Mouse (Mus musculus) small intestine, adult 2 months (tissue): ENCODE measurements around the gene Nop16.

Source experiments
- CTCF ChIP-seq: fragments of 200-500 bp; IDR thresholded peaks from 2 replicates; pipeline ENCODE4 v1.5.1; 2012; ENCODE audit warnings: low read depth, mild to moderate bottlenecking, control low read depth, inconsistent platforms, low read length, moderate library complexity, mixed read lengths; ENCODE audit not compliant: insufficient replicate concordance, insufficient read length; ENCODE audit errors: extremely low read depth
- POLR2A ChIP-seq: fragments of 200-500 bp; IDR thresholded peaks from 2 replicates; pipeline ENCODE4 v1.6.1; 2012; ENCODE audit warnings: low read depth, mild to moderate bottlenecking, control low read depth, inconsistent platforms, low read length, moderate library complexity

GRCm38 (mm10) chr13:54608666-54609065, 18.8 kb upstream of the Nop16 start:
- TF ChIP-seq CTCF (no peak), POLR2A (no peak)
